15 mouse cellular contexts compared by ENCODE assay signal in genomic region chr15:31334829-31335228, GRCm38 (mm10).
"Had no signal": no experiment of that assay in that cellular context is flagged by ENCODE, and none has a peak within 500 bp of the region (broad histone marks: within the 10 kb centered on the region; RNA-seq: fewer than 3 reads in every experiment).

No protein-coding gene starts in this region.

- H3K4me1 ChIP-seq: neural tube, embryonic 13.5 days; neural tube, embryonic 15.5 days; stomach, embryonic 15.5 days had no signal

- DNase-seq: right cerebral cortex, adult 18-20 months; right cerebral cortex, postnatal 14 days; right cerebral cortex, postnatal 25 days; right cerebral cortex, postnatal 4 days; spleen, adult 18-20 months; thymus, adult 18-20 months; thymus, adult 2 months; thymus, postnatal 14 days; thymus, postnatal 25 days; thymus, postnatal 36 days; thymus, postnatal 4 days had no signal

- H3K9me3 ChIP-seq: neural tube, embryonic 13.5 days; neural tube, embryonic 15.5 days; stomach, embryonic 15.5 days had no signal

- H3K27me3 ChIP-seq: neural tube, embryonic 13.5 days; neural tube, embryonic 15.5 days; stomach, embryonic 15.5 days had no signal

- H3K4me2 ChIP-seq: neural tube, embryonic 13.5 days; neural tube, embryonic 15.5 days; stomach, embryonic 15.5 days had no signal

- H3K4me3 ChIP-seq: neural tube, embryonic 13.5 days; neural tube, embryonic 15.5 days; stomach, embryonic 15.5 days had no signal

- H3K27ac ChIP-seq: neural tube, embryonic 13.5 days; neural tube, embryonic 15.5 days; stomach, embryonic 15.5 days; stomach, postnatal 0 days had no signal

- H3K9ac ChIP-seq: neural tube, embryonic 13.5 days; neural tube, embryonic 15.5 days; stomach, embryonic 15.5 days had no signal

- H3K36me3 ChIP-seq: neural tube, embryonic 13.5 days; neural tube, embryonic 15.5 days; stomach, embryonic 15.5 days had no signal
